Mouse (Mus musculus) heart, embryonic 16.5 days (tissue): ENCODE measurements around the gene Arhgap23. TPM values are rescaled to one million over a fixed set of nuclear protein-coding genes. Genes with fewer than 3 reads are reported as not detected.

Source experiments
- ATAC-seq: fragments of 200-750 bp; cut with Nextera tagmentation; replicated peaks from 2 replicates; pipeline ENCODE4 v1.8.0; 2017; ENCODE audit warnings: moderate number of reproducible peaks; ENCODE audit not compliant: insufficient read depth, low FRiP score; ENCODE audit errors: extremely low read depth
- H3K27ac ChIP-seq: fragments of 300-500 bp; sonication (generic); 2 replicates; pipeline ENCODE4 v1.5.1; 2014; ENCODE audit warnings: mild to moderate bottlenecking, low read length, control low read depth, moderate library complexity
- H3K27me3 ChIP-seq: fragments of 300-500 bp; sonication (generic); 2 replicates; pipeline ENCODE4 v1.6.1; 2014; ENCODE audit warnings: low read length, mixed read lengths; ENCODE audit not compliant: control insufficient read depth, insufficient read depth
- H3K36me3 ChIP-seq: fragments of 300-500 bp; sonication (generic); 2 replicates; pipeline ENCODE4 v1.6.1; 2014; ENCODE audit not compliant: control insufficient read depth, insufficient read depth
- H3K4me1 ChIP-seq: fragments of 300-500 bp; sonication (generic); 2 replicates; pipeline ENCODE4 v1.6.1; 2014; ENCODE audit warnings: low read length, mixed read lengths; ENCODE audit not compliant: control insufficient read depth, insufficient read depth
- H3K4me2 ChIP-seq: fragments of 300-500 bp; sonication (generic); 2 replicates; pipeline ENCODE4 v1.6.1; 2014; ENCODE audit warnings: low read depth, mild to moderate bottlenecking, control low read depth, low read length
- H3K4me3 ChIP-seq: fragments of 300-500 bp; sonication (generic); 2 replicates; pipeline ENCODE4 v1.5.1; 2014; ENCODE audit warnings: mild to moderate bottlenecking, control low read depth, low read length
- H3K9ac ChIP-seq: fragments of 300-500 bp; sonication (generic); 2 replicates; pipeline ENCODE4 v1.6.1; 2014; ENCODE audit warnings: low read length, control low read depth
- H3K9me3 ChIP-seq: fragments of 300-500 bp; sonication (generic); replicated peaks from 2 replicates; pipeline ENCODE4 v1.6.1; 2016; ENCODE audit warnings: low read length; ENCODE audit not compliant: control insufficient read depth
- WGBS: fragments of 180-500 bp; shearing (Covaris S2); extraction: QIAGEN DNeasy Blood & Tissue Kit; methylation state at CpG from one replicate; pipeline ENCODE4 v1.1.7; 2014; 5-methylcytosine and 5-hydroxymethylcytosine counted together
- polyA plus RNA-seq: library from polyadenylated mRNA; unstranded; fragments of >200 nt; fragmentation: Nextera tagmentation; extraction: Ambion mirVana; gene quantifications from 2 replicates; pipeline ENCODE4 v1.2.1, GENCODE M21; 2015

The Arhgap23 gene
- polyA plus RNA-seq, 1 experiment from 2014 or later: 5.5 TPM

DNA sequence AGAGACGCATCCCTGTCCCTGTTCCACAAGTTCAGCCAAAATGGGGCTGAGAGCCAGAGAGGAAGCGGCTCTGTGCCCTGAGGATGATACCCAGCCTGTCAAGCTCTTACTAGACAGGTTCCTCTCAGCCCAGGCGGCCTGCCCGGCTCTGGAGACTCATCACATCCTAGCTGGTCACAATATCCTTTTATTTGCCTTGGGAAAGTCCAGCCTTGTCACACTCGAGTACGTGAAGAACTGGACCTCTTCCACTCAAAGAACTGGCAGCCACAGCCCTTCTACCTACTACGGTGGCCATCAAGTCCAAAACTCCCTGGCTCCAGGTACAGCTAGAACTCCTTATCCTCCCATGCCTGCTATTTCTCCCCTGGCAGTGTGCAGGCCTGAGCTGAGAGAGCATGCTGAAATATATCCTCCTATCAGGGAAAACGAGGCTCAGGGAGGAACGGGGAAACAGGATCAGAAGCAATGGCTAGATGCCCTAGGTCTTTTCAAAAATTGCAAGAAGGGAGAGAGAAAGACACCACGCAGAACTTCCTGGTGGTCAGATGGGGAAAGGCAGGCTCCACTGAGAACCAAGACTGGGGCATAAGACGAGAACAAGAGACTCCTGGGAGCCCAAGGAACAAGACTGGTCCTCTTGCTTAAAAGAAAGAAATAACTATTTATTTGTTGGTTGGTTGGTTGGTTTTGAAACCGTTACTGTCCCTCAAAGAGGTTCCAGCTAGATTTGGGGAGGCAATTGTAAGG, 132.8 kb downstream of the Arhgap23 start:
- Histone ChIP-seq H3K4me3 (no peak overlapping the region), H3K36me3 (no peaks in the 10 kb centered on the region), H3K9me3 (no peaks in the 10 kb centered on the region), H3K4me1 (peaks cover 7% of the 10 kb centered on the region), H3K27ac (no peak overlapping the region), H3K4me2 (no peak overlapping the region), H3K9ac (no peak overlapping the region), H3K27me3 (peaks cover 98% of the 10 kb centered on the region)
- WGBS: 54% methylated on average over 12 of the region's 12 CpGs
- no peak for ATAC-seq

- no peak for ATAC-seq
- Histone ChIP-seq H3K4me3 (no peak overlapping the region), H3K27ac (no peak overlapping the region), H3K36me3 (no peaks in the 10 kb centered on the region), H3K4me1 (peaks cover 7% of the 10 kb centered on the region), H3K9me3 (no peaks in the 10 kb centered on the region), H3K4me2 (no peak overlapping the region), H3K9ac (no peak overlapping the region), H3K27me3 (peaks cover 92% of the 10 kb centered on the region)
- 35% methylated on average over 8 of the region's 8 CpGs for WGBS
Measured at GRCm38 (mm10) chr11:97548757-97549156, 133.4 kb downstream of the Arhgap23 start.

Other genes starting within 250 kb of the Arhgap23 start
- 30.1 and 31.3 TPM in 2 replicates for gene Kpnb1, start 227.7 kb upstream of the Arhgap23 start, polyA plus RNA-seq
- gene Npepps, start 134.9 kb upstream of the Arhgap23 start, polyA plus RNA-seq: 87.4 and 92.9 TPM in 2 replicates
- gene Mrpl45, start 99.8 kb upstream of the Arhgap23 start, polyA plus RNA-seq: 58.1 and 59.8 TPM in 2 replicates
- 0.09 and 0.12 TPM in 2 replicates for gene Gpr179, start 63.5 kb upstream of the Arhgap23 start, polyA plus RNA-seq
- gene Socs7, start 53.0 kb upstream of the Arhgap23 start, polyA plus RNA-seq: 3.1 and 3.2 TPM in 2 replicates
- gene 4933428G20Rik, start 84.8 kb downstream of the Arhgap23 start, polyA plus RNA-seq: 0.92 and 1.2 TPM in 2 replicates
- gene Srcin1, start 160.7 kb downstream of the Arhgap23 start, polyA plus RNA-seq: 0.04 and 0.08 TPM in 2 replicates
- 0.70 and 0.79 TPM in 2 replicates for gene Epop, start 214.2 kb downstream of the Arhgap23 start, polyA plus RNA-seq
- 2.1 and 2.8 TPM in 2 replicates for gene Mllt6, start 247.9 kb downstream of the Arhgap23 start, polyA plus RNA-seq